Mouse (Mus musculus) C2C12 (cell line): ENCODE data around the gene Ier3. TPM values are rescaled to one million over a fixed set of nuclear protein-coding genes. Genes with fewer than 3 reads are reported as not detected.

ENCODE experiments used
- H3K27me3 ChIP-seq: one replicate; pipeline ENCODE4 v1.6.1; 2011; ENCODE audit not compliant: control insufficient read depth, insufficient read depth, insufficient read length
- H3K36me3 ChIP-seq: one replicate; pipeline ENCODE4 v1.6.1; 2011; ENCODE audit not compliant: control insufficient read depth, insufficient read depth
- H3K4me3 ChIP-seq: one replicate; pipeline ENCODE4 v1.5.1; 2011; ENCODE audit warnings: mild to moderate bottlenecking, control low read depth; ENCODE audit not compliant: poor library complexity, insufficient read depth, severe bottlenecking
- H3K79me2 ChIP-seq: one replicate; pipeline ENCODE4 v1.6.1; 2011; ENCODE audit not compliant: control insufficient read depth, insufficient read depth
- H3K79me3 ChIP-seq: one replicate; pipeline ENCODE4 v1.6.1; 2011; ENCODE audit warnings: low read depth, control low read depth
- H3ac ChIP-seq: one replicate; pipeline ENCODE3; 2011; ENCODE audit warnings: low read depth; ENCODE audit not compliant: control insufficient read depth, insufficient read length
- CEBPB ChIP-seq: IDR thresholded peaks from one replicate; pipeline ENCODE4 v1.6.1; 2011; ENCODE audit warnings: low read depth, mild to moderate bottlenecking, control low read depth, moderate library complexity
- CTCF ChIP-seq: IDR thresholded peaks from one replicate; pipeline ENCODE4 v1.5.1; 2011; ENCODE audit not compliant: control insufficient read depth, insufficient read depth, insufficient read length
- FOSL1 ChIP-seq: IDR thresholded peaks from one replicate; pipeline ENCODE4 v1.8.0; 2011; ENCODE audit warnings: mild to moderate bottlenecking, low read length; ENCODE audit not compliant: poor library complexity, insufficient read depth, severe bottlenecking
- MAX ChIP-seq: IDR thresholded peaks from one replicate; pipeline ENCODE4 v1.6.1; 2011; ENCODE audit warnings: mild to moderate bottlenecking, control low read depth
- MYOD1 ChIP-seq: IDR thresholded peaks from one replicate; pipeline ENCODE4 v1.6.1; 2011; ENCODE audit warnings: low read depth; ENCODE audit not compliant: control insufficient read depth, insufficient read length
- MYOG ChIP-seq: IDR thresholded peaks from one replicate; pipeline ENCODE4 v1.6.1; 2011; ENCODE audit not compliant: control insufficient read depth, insufficient read length; ENCODE audit errors: extremely low read depth
- USF1 ChIP-seq: IDR thresholded peaks from one replicate; pipeline ENCODE4 v1.6.1; 2011; ENCODE audit warnings: low read depth, mild to moderate bottlenecking, control low read depth, moderate library complexity
- polyA plus RNA-seq: library from polyadenylated mRNA; unstranded; fragments of >200 nt; fragmentation: generic; extraction: Trizol; gene quantifications from one replicate; pipeline ENCODE4 v1.2.1, GENCODE M21; 2012; ENCODE audit warnings: missing spikeins

Ier3 gene
- polyA plus RNA-seq, 1 experiment: 55.2 TPM

GRCm38 (mm10) chr17:35790933-35791332 lies 30.6 kb upstream of the Ier3 start:
- Histone ChIP-seq H3K27me3 (no peaks in the 10 kb centered on the region), H3K79me3 (no peaks in the 10 kb centered on the region), H3K4me3 (no peak overlapping the region), H3ac (no peak overlapping the region), H3K36me3 (no peaks in the 10 kb centered on the region), H3K79me2 (no peaks in the 10 kb centered on the region)
- TF ChIP-seq FOSL1: no peak

DNA sequence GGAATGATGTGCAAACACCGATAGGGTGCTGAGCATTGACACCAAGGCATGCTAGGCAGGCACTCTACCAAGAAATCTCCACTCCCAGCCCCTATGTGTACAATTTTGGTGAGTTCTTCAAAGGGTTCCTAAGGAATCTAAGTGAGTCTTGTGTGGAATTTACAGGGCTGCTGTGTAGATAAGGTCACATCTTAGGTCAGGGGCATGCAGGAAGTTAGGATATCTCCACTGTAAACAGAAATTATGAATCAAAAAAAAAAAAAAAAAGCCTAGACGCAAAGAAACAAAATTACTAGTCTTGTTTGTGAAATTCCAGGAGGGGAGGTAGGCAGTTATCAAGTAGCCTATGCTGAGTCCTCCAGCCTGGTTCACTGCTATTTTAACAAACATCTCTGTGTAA lies 28.6 kb upstream of the Ier3 start:
- Histone ChIP-seq H3K79me3 (no peaks in the 10 kb centered on the region), H3K36me3 (no peaks in the 10 kb centered on the region), H3ac (no peak overlapping the region), H3K4me3 (no peak overlapping the region), H3K27me3 (no peaks in the 10 kb centered on the region), H3K79me2 (no peaks in the 10 kb centered on the region)
- TF ChIP-seq MYOG (no peak), CEBPB (no peak), MYOD1 (no peak), CTCF (no peak), USF1 (no peak), MAX (no peak), FOSL1 (no peak)

- no peak overlapping the region for H3ac ChIP-seq
- H3K4me3 ChIP-seq: no peak overlapping the region
- H3K79me3 ChIP-seq: no peaks in the 10 kb centered on the region
- no peaks in the 10 kb centered on the region for H3K79me2 ChIP-seq
- no peaks in the 10 kb centered on the region for H3K27me3 ChIP-seq
- H3K36me3 ChIP-seq: no peaks in the 10 kb centered on the region
- no peak for TF ChIP-seq USF1
- TF ChIP-seq FOSL1: no peak
- no peak for TF ChIP-seq MYOG
- no peak for TF ChIP-seq CEBPB
- TF ChIP-seq MAX: no peak
- TF ChIP-seq MYOD1: no peak
- no peak for TF ChIP-seq CTCF
Measured at GRCm38 (mm10) chr17:35795099-35795498, 26.4 kb upstream of the Ier3 start.

DNA sequence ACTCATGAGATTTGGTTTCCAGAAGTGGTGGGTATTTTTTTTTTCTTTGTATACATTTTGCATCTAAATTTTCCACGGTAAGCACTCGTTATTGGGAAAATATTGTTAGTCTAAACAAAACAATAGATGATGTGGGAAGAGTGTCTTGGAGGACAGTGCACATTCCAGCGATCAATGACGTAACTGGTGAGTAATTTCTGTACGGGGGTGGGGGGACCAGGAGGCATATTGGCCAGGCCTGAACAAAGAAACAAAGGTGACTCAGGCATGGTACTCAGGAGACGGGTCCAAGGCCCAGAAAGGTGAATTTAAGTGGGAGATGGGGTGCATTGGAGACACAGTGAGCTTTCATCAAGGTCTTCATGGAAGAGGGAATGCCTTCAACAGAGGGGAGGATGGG lies 25.8 kb upstream of the Ier3 start:
- Histone ChIP-seq H3K79me3 (no peaks in the 10 kb centered on the region), H3K4me3 (no peak overlapping the region), H3K79me2 (no peaks in the 10 kb centered on the region), H3ac (no peak overlapping the region), H3K36me3 (no peaks in the 10 kb centered on the region), H3K27me3 (no peaks in the 10 kb centered on the region)
- no peak for TF ChIP-seq MAX
- TF ChIP-seq MYOD1: no peak
- TF ChIP-seq CEBPB: peak; percentile 16

- no peak overlapping the region for H3ac ChIP-seq
- no peak overlapping the region for H3K4me3 ChIP-seq
- TF ChIP-seq MYOD1: no peak
- TF ChIP-seq MAX: no peak
- no peaks in the 10 kb centered on the region for H3K79me2 ChIP-seq
- no peaks in the 10 kb centered on the region for H3K27me3 ChIP-seq
- H3K79me3 ChIP-seq: no peaks in the 10 kb centered on the region
- H3K36me3 ChIP-seq: no peaks in the 10 kb centered on the region
Measured at GRCm38 (mm10) chr17:35796835-35797234, 24.6 kb upstream of the Ier3 start.

- no peaks in the 10 kb centered on the region for H3K27me3 ChIP-seq
- H3ac ChIP-seq: no peak overlapping the region
- H3K79me3 ChIP-seq: no peaks in the 10 kb centered on the region
- no peaks in the 10 kb centered on the region for H3K36me3 ChIP-seq
- H3K4me3 ChIP-seq: no peak overlapping the region
- TF ChIP-seq CTCF (no peak), MYOG (no peak), FOSL1 (no peak), MYOD1 (no peak), USF1 (no peak), MAX (no peak), CEBPB (no peak)
- no peaks in the 10 kb centered on the region for H3K79me2 ChIP-seq
Measured at GRCm38 (mm10) chr17:35800905-35801304, 20.6 kb upstream of the Ier3 start.

- Histone ChIP-seq H3K4me3 (no peak overlapping the region), H3K79me2 (no peaks in the 10 kb centered on the region), H3K36me3 (no peaks in the 10 kb centered on the region), H3ac (no peak overlapping the region), H3K79me3 (no peaks in the 10 kb centered on the region), H3K27me3 (no peaks in the 10 kb centered on the region)
- TF ChIP-seq MYOG: no peak
- no peak for TF ChIP-seq CEBPB
- TF ChIP-seq FOSL1: no peak
- TF ChIP-seq MAX: no peak
- TF ChIP-seq CTCF: no peak
- no peak for TF ChIP-seq MYOD1
- TF ChIP-seq USF1: no peak
Measured at GRCm38 (mm10) chr17:35803020-35803419, 18.5 kb upstream of the Ier3 start.
